Mouse (Mus musculus): ENCODE results near the gene 5330417C22Rik. TPM values are rescaled to one million over a fixed set of nuclear protein-coding genes. Genes with fewer than 3 reads are reported as not detected.

Gene 5330417C22Rik
- polyA plus RNA-seq, 1 experiment from 2014 or later: 17.1 TPM

Other genes starting within 250 kb of the 5330417C22Rik start
- not detected in 2 replicates for gene Mybphl, start 171.6 kb downstream of the 5330417C22Rik start, polyA plus RNA-seq (2015; fragmentation: Nextera tagmentation; extraction: Ambion mirVana)
- 28.8 and 30.3 TPM in 2 replicates for gene Psrc1, start 152.7 kb downstream of the 5330417C22Rik start, polyA plus RNA-seq (2015; fragmentation: Nextera tagmentation; extraction: Ambion mirVana)
- gene Celsr2, start 121.0 kb downstream of the 5330417C22Rik start, polyA plus RNA-seq (2015; fragmentation: Nextera tagmentation; extraction: Ambion mirVana): 3.2 and 6.1 TPM in 2 replicates
- gene Sars, start 91.3 kb downstream of the 5330417C22Rik start, polyA plus RNA-seq (2015; fragmentation: Nextera tagmentation; extraction: Ambion mirVana): 145 and 150 TPM in 2 replicates
- 0.34 TPM in 1 of 2 replicates, not detected in the other for gene 1700013F07Rik, start 2.4 kb downstream of the 5330417C22Rik start, polyA plus RNA-seq (2015; fragmentation: Nextera tagmentation; extraction: Ambion mirVana)
- gene Tmem167b, start 25.9 kb upstream of the 5330417C22Rik start, polyA plus RNA-seq (2015; fragmentation: Nextera tagmentation; extraction: Ambion mirVana): 34.3 and 35.5 TPM in 2 replicates
- 38.4 and 39.4 TPM in 2 replicates for gene Taf13, start 35.2 kb upstream of the 5330417C22Rik start, polyA plus RNA-seq (2015; fragmentation: Nextera tagmentation; extraction: Ambion mirVana)
- 7.0 and 8.7 TPM in 2 replicates for gene Wdr47, start 54.7 kb upstream of the 5330417C22Rik start, polyA plus RNA-seq (2015; fragmentation: Nextera tagmentation; extraction: Ambion mirVana)
- gene Clcc1, start 117.4 kb upstream of the 5330417C22Rik start, polyA plus RNA-seq (2015; fragmentation: Nextera tagmentation; extraction: Ambion mirVana): 70.2 and 74.3 TPM in 2 replicates
- gene Gpsm2, start 185.8 kb upstream of the 5330417C22Rik start, polyA plus RNA-seq (2015; fragmentation: Nextera tagmentation; extraction: Ambion mirVana): 49.1 and 56.1 TPM in 2 replicates
- 0.10 TPM in 1 of 2 replicates, not detected in the other for gene Aknad1, start 203.1 kb upstream of the 5330417C22Rik start, polyA plus RNA-seq (2015; fragmentation: Nextera tagmentation; extraction: Ambion mirVana)